Mouse (Mus musculus): ENCODE measurements around the gene Cenpp. TPM values are rescaled to one million over a fixed set of nuclear protein-coding genes. Genes with fewer than 3 reads are reported as not detected.

The Cenpp gene
- polyA plus RNA-seq, 1 experiment from 2014 or later, result 19.9 TPM

- Histone ChIP-seq H3K9me3 (ENCODE audit: control insufficient read depth, low read length) (no peaks in the 10 kb centered on the region), H3K4me1 (ENCODE audit: control insufficient read depth, insufficient read depth, low read length) (peaks cover 2% of the 10 kb centered on the region; the same call in 1 of the 2 replicates), H3K9ac (ENCODE audit: low read depth, low read length) (no peak overlapping the region), H3K4me2 (ENCODE audit: low read depth, low read length) (no peak overlapping the region), H3K27me3 (replicated peaks; ENCODE audit: control insufficient read depth, insufficient read depth, low read length) (no peaks in the 10 kb centered on the region), H3K36me3 (ENCODE audit: control insufficient read depth, insufficient read depth, low read length) (no peaks in the 10 kb centered on the region), H3K4me3 (ENCODE audit: low read length) (no peak overlapping the region), H3K27ac (ENCODE audit: low read length) (no peak overlapping the region)
- ATAC-seq, result no peak
- WGBS, result 35% methylated on average over 2 of the region's 2 CpGs
Measured at GRCm38 (mm10) chr13:49651136-49651535, 1.4 kb downstream of the Cenpp start.

DNA sequence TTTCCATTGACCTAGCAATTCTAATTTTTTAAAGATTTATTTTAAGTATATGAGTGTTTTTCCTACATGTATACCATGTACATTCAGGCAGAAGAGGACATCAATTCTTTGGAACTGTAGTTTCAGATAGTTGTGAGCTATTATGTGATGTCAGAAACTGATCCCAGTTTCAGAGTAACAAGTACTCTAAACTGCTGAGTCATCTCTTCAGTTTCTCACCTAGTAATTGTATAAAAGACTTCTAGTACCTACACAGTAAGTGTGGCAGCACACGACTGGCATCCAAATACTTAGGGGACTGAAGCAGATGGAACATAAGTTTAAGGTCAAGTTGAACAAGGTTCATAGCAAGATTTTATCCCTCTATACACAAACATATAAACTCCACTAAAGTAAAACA is 6.6 kb downstream of the Cenpp start:
- WGBS, result 76% methylated on average over 1 of the region's 1 CpGs

DNA sequence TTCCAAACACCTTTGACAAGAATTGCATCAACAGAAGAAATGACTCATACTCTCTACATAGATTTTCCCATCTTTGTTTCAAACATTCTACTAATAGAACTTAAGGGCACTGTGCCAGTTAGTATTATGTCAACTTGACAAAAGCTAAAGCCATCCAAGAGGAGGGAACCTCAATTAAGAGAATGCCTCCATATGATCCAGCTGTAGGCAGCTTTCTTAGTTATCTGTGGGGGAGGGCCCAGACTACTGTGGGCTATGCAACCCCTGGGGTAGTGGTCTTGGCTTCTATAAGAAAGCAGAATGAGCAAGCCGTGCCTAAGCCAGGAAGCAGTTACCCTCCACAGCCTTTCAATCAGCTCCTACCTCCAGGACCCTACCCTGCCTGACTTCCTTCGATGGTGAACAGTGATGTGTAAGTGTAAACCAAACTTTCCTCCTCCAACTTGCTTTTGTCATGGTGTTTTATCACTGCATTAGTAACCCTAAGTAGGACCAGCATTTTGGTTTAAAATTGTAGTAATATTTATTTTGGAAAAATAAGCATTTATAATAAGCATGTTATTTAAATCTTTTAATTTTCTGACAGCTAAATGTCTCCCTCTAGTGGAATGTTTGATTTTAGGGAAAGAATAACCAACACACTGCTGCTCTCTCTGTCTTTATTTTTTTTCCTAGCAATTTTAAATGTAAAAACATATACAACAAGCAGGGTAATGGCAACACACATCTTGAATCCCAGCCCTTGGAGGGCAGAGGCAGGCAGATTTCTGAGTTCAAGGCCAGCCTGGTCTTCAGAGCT is 7.7 kb downstream of the Cenpp start:
- no peak overlapping the region for H3K9ac ChIP-seq (ENCODE audit: low read depth, low read length)
- H3K9me3 ChIP-seq (ENCODE audit: control insufficient read depth, low read length), result no peaks in the 10 kb centered on the region
- no peak overlapping the region for H3K4me2 ChIP-seq (ENCODE audit: low read depth, low read length)
- 52% methylated on average over 2 of the region's 2 CpGs for WGBS
- no peak overlapping the region for H3K4me3 ChIP-seq (ENCODE audit: low read length)
- no peaks in the 10 kb centered on the region for H3K36me3 ChIP-seq (ENCODE audit: control insufficient read depth, insufficient read depth, low read length)
- ATAC-seq, result peak; percentile 53; the same call in 1 of the 2 replicates
- H3K4me1 ChIP-seq (ENCODE audit: control insufficient read depth, insufficient read depth, low read length), result no peaks in the 10 kb centered on the region; the same call in 1 of the 2 replicates
- peak overlapping the region; percentile 20; the same call in 1 of the 2 replicates for H3K27ac ChIP-seq (ENCODE audit: low read length)
- no peaks in the 10 kb centered on the region for H3K27me3 ChIP-seq (replicated peaks; ENCODE audit: control insufficient read depth, insufficient read depth, low read length)

More for the DNA sequence above, 6.6 kb downstream of the Cenpp start:
- Histone ChIP-seq H3K27me3 (replicated peaks; ENCODE audit: control insufficient read depth, insufficient read depth, low read length) (no peaks in the 10 kb centered on the region), H3K27ac (ENCODE audit: low read length) (no peak overlapping the region), H3K4me1 (ENCODE audit: control insufficient read depth, insufficient read depth, low read length) (no peaks in the 10 kb centered on the region; the same call in 1 of the 2 replicates), H3K36me3 (ENCODE audit: control insufficient read depth, insufficient read depth, low read length) (no peaks in the 10 kb centered on the region), H3K9ac (ENCODE audit: low read depth, low read length) (no peak overlapping the region), H3K4me2 (ENCODE audit: low read depth, low read length) (no peak overlapping the region), H3K9me3 (ENCODE audit: control insufficient read depth, low read length) (no peaks in the 10 kb centered on the region), H3K4me3 (ENCODE audit: low read length) (no peak overlapping the region)
- no peak for ATAC-seq

GRCm38 (mm10) chr13:49643669-49644362 is 8.8 kb downstream of the Cenpp start:
- Histone ChIP-seq H3K4me1 (ENCODE audit: control insufficient read depth, insufficient read depth, low read length) (no peaks in the 10 kb centered on the region; the same call in 1 of the 2 replicates), H3K27me3 (replicated peaks; ENCODE audit: control insufficient read depth, insufficient read depth, low read length) (no peaks in the 10 kb centered on the region), H3K4me3 (ENCODE audit: low read length) (no peak overlapping the region), H3K9me3 (ENCODE audit: control insufficient read depth, low read length) (no peaks in the 10 kb centered on the region), H3K27ac (ENCODE audit: low read length) (peak overlapping the region; percentile 18; the same call in 1 of the 2 replicates), H3K9ac (ENCODE audit: low read depth, low read length) (no peak overlapping the region), H3K36me3 (ENCODE audit: control insufficient read depth, insufficient read depth, low read length) (no peaks in the 10 kb centered on the region), H3K4me2 (ENCODE audit: low read depth, low read length) (no peak overlapping the region)
- ATAC-seq, result no peak; the same call in 1 of the 2 replicates

GRCm38 (mm10) chr13:49642650-49643049 is 9.9 kb downstream of the Cenpp start:
- H3K4me3 ChIP-seq (ENCODE audit: low read length), result no peak overlapping the region
- ATAC-seq, result no peak
- no peak overlapping the region for H3K9ac ChIP-seq (ENCODE audit: low read depth, low read length)
- H3K4me2 ChIP-seq (ENCODE audit: low read depth, low read length), result no peak overlapping the region
- no peaks in the 10 kb centered on the region for H3K9me3 ChIP-seq (ENCODE audit: control insufficient read depth, low read length)
- no peaks in the 10 kb centered on the region for H3K36me3 ChIP-seq (ENCODE audit: control insufficient read depth, insufficient read depth, low read length)
- 75% methylated on average over 6 of the region's 6 CpGs for WGBS
- H3K27ac ChIP-seq (ENCODE audit: low read length), result no peak overlapping the region
- no peaks in the 10 kb centered on the region for H3K27me3 ChIP-seq (replicated peaks; ENCODE audit: control insufficient read depth, insufficient read depth, low read length)
- no peaks in the 10 kb centered on the region; the same call in 1 of the 2 replicates for H3K4me1 ChIP-seq (ENCODE audit: control insufficient read depth, insufficient read depth, low read length)

- no peaks in the 10 kb centered on the region; the same call in 1 of the 2 replicates for H3K4me1 ChIP-seq (ENCODE audit: control insufficient read depth, insufficient read depth, low read length)
- no peak overlapping the region for H3K9ac ChIP-seq (ENCODE audit: low read depth, low read length)
- no peaks in the 10 kb centered on the region for H3K27me3 ChIP-seq (replicated peaks; ENCODE audit: control insufficient read depth, insufficient read depth, low read length)
- no peaks in the 10 kb centered on the region for H3K36me3 ChIP-seq (ENCODE audit: control insufficient read depth, insufficient read depth, low read length)
- ATAC-seq, result no peak
- WGBS, result 99% methylated on average over 2 of the region's 2 CpGs
- H3K4me2 ChIP-seq (ENCODE audit: low read depth, low read length), result no peak overlapping the region
- no peak overlapping the region for H3K4me3 ChIP-seq (ENCODE audit: low read length)
- no peak overlapping the region for H3K27ac ChIP-seq (ENCODE audit: low read length)
- H3K9me3 ChIP-seq (ENCODE audit: control insufficient read depth, low read length), result no peaks in the 10 kb centered on the region
Measured at GRCm38 (mm10) chr13:49639965-49640364, 12.6 kb downstream of the Cenpp start.

DNA sequence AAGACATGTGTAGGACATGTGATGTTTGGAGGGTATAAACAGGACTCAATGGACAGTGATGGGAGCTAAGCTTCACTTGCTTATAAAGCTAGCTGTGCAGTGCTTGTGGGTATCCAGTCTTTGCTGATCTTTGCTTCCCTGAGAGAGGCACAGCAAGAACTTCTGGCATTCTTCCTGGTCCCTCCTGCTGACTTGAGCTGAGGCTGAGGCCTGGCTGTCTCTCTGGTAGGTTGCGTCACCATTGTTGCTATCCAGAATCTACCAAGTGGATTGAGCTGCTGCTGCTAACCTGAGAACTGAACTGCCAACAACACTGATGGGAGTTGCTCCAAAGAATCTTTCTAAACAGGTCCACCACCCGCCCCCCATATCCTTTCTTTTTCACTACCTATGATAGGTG is 23.5 kb downstream of the Cenpp start:
- WGBS, result 95% methylated on average over 2 of the region's 2 CpGs
- Histone ChIP-seq H3K4me2 (ENCODE audit: low read depth, low read length) (no peak overlapping the region), H3K9me3 (ENCODE audit: control insufficient read depth, low read length) (no peaks in the 10 kb centered on the region), H3K4me1 (ENCODE audit: control insufficient read depth, insufficient read depth, low read length) (no peaks in the 10 kb centered on the region), H3K36me3 (ENCODE audit: control insufficient read depth, insufficient read depth, low read length) (no peaks in the 10 kb centered on the region), H3K4me3 (ENCODE audit: low read length) (no peak overlapping the region), H3K27ac (ENCODE audit: low read length) (no peak overlapping the region), H3K27me3 (replicated peaks; ENCODE audit: control insufficient read depth, insufficient read depth, low read length) (no peaks in the 10 kb centered on the region), H3K9ac (ENCODE audit: low read depth, low read length) (no peak overlapping the region)
- ATAC-seq, result no peak

GRCm38 (mm10) chr13:49628167-49628566 is 24.4 kb downstream of the Cenpp start:
- no peak for ATAC-seq

DNA sequence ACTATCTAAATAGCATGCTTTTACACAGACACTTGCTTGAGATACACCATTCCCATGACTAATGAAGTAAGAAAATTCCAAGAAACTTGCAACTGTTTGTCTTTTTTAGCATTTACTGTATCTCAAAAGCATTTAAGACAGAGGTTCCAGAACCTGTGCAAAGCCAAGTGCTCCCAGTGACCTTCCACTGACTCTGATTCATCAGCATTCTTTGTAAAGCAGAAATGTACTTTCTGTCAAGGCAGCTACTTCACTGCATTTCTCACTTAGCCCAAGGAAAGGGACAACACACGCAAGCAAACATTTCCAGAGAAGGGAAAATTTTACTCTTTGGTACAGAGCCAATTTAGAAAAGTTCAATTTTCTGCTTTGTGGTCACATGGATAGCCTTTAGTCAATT is 29.4 kb downstream of the Cenpp start:
- no peaks in the 10 kb centered on the region for H3K9me3 ChIP-seq (ENCODE audit: control insufficient read depth, low read length)
- no peak overlapping the region for H3K4me2 ChIP-seq (ENCODE audit: low read depth, low read length)
- no peaks in the 10 kb centered on the region for H3K27me3 ChIP-seq (replicated peaks; ENCODE audit: control insufficient read depth, insufficient read depth, low read length)
- H3K27ac ChIP-seq (ENCODE audit: low read length), result no peak overlapping the region
- H3K4me1 ChIP-seq (ENCODE audit: control insufficient read depth, insufficient read depth, low read length), result no peaks in the 10 kb centered on the region
- 68% methylated on average over 1 of the region's 1 CpGs for WGBS
- no peak overlapping the region for H3K9ac ChIP-seq (ENCODE audit: low read depth, low read length)
- no peaks in the 10 kb centered on the region for H3K36me3 ChIP-seq (ENCODE audit: control insufficient read depth, insufficient read depth, low read length)
- no peak for ATAC-seq
- H3K4me3 ChIP-seq (ENCODE audit: low read length), result no peak overlapping the region

More at GRCm38 (mm10) chr13:49628167-49628566, 24.4 kb downstream of the Cenpp start:
- Histone ChIP-seq H3K27me3 (replicated peaks; ENCODE audit: control insufficient read depth, insufficient read depth, low read length) (no peaks in the 10 kb centered on the region), H3K9me3 (ENCODE audit: control insufficient read depth, low read length) (no peaks in the 10 kb centered on the region), H3K9ac (ENCODE audit: low read depth, low read length) (no peak overlapping the region), H3K4me1 (ENCODE audit: control insufficient read depth, insufficient read depth, low read length) (no peaks in the 10 kb centered on the region), H3K4me3 (ENCODE audit: low read length) (no peak overlapping the region), H3K36me3 (ENCODE audit: control insufficient read depth, insufficient read depth, low read length) (no peaks in the 10 kb centered on the region), H3K4me2 (ENCODE audit: low read depth, low read length) (no peak overlapping the region), H3K27ac (ENCODE audit: low read length) (no peak overlapping the region)

Measured in intestine, embryonic 16.5 days (tissue).